Mouse (Mus musculus) urinary bladder, postnatal 10 days (tissue): ENCODE data around the gene Cnp.
A peak's percentile ranks its signal among the peaks of the same experiment; 100 is the strongest.
"Not testable (repeated sequence)": the region's sequence is repeated elsewhere in the genome, so short reads cannot be mapped to it uniquely, and the experiment has no call there.

Source experiments
- DNase-seq: peaks from one replicate; pipeline ENCODE4 v3.0.0; 2022; ENCODE audit warnings: low spot score

Gene Cnp

GRCm38 (mm10) chr11:100574708-100575483 lies at the start of gene Cnp:
Gene Cnp (plus strand): TSS chr11:100574904.
- no peak for DNase-seq

- DNase-seq, result no peak
These were observed 49.6 kb upstream of the Cnp start for GRCm38 (mm10) chr11:100524987-100525630.

- no peak for DNase-seq
These were observed 48.5 kb upstream of the Cnp start for GRCm38 (mm10) chr11:100526052-100526816.

- no peak for DNase-seq
These were observed 47.6 kb upstream of the Cnp start for GRCm38 (mm10) chr11:100527066-100527457.

GRCm38 (mm10) chr11:100527458-100528374 lies 47.0 kb upstream of the Cnp start, which contains the start of gene Acly:
Gene Acly (minus strand): TSS chr11:100528000.
- DNase-seq, result peak; percentile 92

GRCm38 (mm10) chr11:100528375-100529165 lies 46.1 kb upstream of the Cnp start:
- DNase-seq, result no peak

GRCm38 (mm10) chr11:100533871-100534270 lies 40.8 kb upstream of the Cnp start:
- no peak for DNase-seq

- not testable (repeated sequence) for DNase-seq
These were observed 40.3 kb upstream of the Cnp start for GRCm38 (mm10) chr11:100534411-100534810.

GRCm38 (mm10) chr11:100534821-100535220 lies 39.9 kb upstream of the Cnp start:
- not testable (repeated sequence) for DNase-seq

- DNase-seq, result no peak
These were observed 38.7 kb upstream of the Cnp start for GRCm38 (mm10) chr11:100535996-100536395.

GRCm38 (mm10) chr11:100536466-100536865 lies 38.2 kb upstream of the Cnp start:
- DNase-seq, result no peak

GRCm38 (mm10) chr11:100540966-100541365 lies 33.7 kb upstream of the Cnp start:
- DNase-seq, result no peak

- DNase-seq, result no peak
These were observed 33.1 kb upstream of the Cnp start for GRCm38 (mm10) chr11:100541577-100541976.

- peak; percentile 48 for DNase-seq
These were observed 29.6 kb upstream of the Cnp start, which contains the start of gene Ttc25 for GRCm38 (mm10) chr11:100544832-100545745. Gene Ttc25 (plus strand): TSS chr11:100545607.

- no peak for DNase-seq
These were observed 29.0 kb upstream of the Cnp start for GRCm38 (mm10) chr11:100545746-100546085.

- no peak for DNase-seq
These were observed 27.7 kb upstream of the Cnp start for GRCm38 (mm10) chr11:100546955-100547354.

- no peak for DNase-seq
These were observed 26.6 kb upstream of the Cnp start for GRCm38 (mm10) chr11:100548141-100548540.

GRCm38 (mm10) chr11:100549466-100549865 lies 25.2 kb upstream of the Cnp start:
- no peak for DNase-seq

- no peak for DNase-seq
These were observed 24.6 kb upstream of the Cnp start for GRCm38 (mm10) chr11:100550101-100550500.

GRCm38 (mm10) chr11:100552842-100553241 lies 21.9 kb upstream of the Cnp start:
- DNase-seq, result no peak
